26 mouse cellular contexts compared by ENCODE assay signal in genomic region chr17:32470795-32471194, GRCm38 (mm10). TPM values are rescaled to one million over a fixed set of nuclear protein-coding genes. Genes with fewer than 3 reads are reported as not detected.
"Had no signal": no experiment of that assay in that cellular context is flagged by ENCODE, and none has a peak within 500 bp of the region (broad histone marks: within the 10 kb centered on the region; RNA-seq: fewer than 3 reads in every experiment).

No protein-coding gene starts in this region.

- H3K9me3 ChIP-seq: limb, embryonic 10.5 days; limb, embryonic 13.5 days; liver, embryonic 12.5 days; liver, embryonic 15.5 days; lung, embryonic 15.5 days; megakaryocyte, embryonic 14.5 days; stomach, embryonic 15.5 days had no signal

- ATAC-seq: liver, embryonic 12.5 days had no signal

- H3K36me3 ChIP-seq: limb, embryonic 10.5 days; limb, embryonic 13.5 days; liver, embryonic 12.5 days; liver, embryonic 15.5 days; lung, embryonic 15.5 days; stomach, embryonic 15.5 days had no signal

- DNase-seq: kidney, adult 9 months; kidney, postnatal 14 days; kidney, postnatal 4 days; liver; lung, adult 18-20 months; lung, postnatal 10 days; lung, postnatal 36 days; midbrain, embryonic 14.5 days; spleen, adult 18-20 months; thymus, adult 18-20 months; thymus, postnatal 36 days had no signal

- H3K4me3 ChIP-seq: limb, embryonic 10.5 days; limb, embryonic 13.5 days; liver, embryonic 12.5 days; liver, embryonic 15.5 days; lung, embryonic 15.5 days; megakaryocyte, embryonic 14.5 days; stomach, embryonic 15.5 days had no signal

- H3K9ac ChIP-seq: limb, embryonic 13.5 days; liver, embryonic 12.5 days; liver, embryonic 15.5 days; lung, embryonic 15.5 days; stomach, embryonic 15.5 days had no signal

- H3K27me3 ChIP-seq: limb, embryonic 13.5 days; liver, embryonic 12.5 days; liver, embryonic 15.5 days; lung, embryonic 15.5 days; stomach, embryonic 15.5 days had no signal

- H3K4me2 ChIP-seq: limb, embryonic 13.5 days; liver, embryonic 12.5 days; liver, embryonic 15.5 days; lung, embryonic 15.5 days; midbrain, embryonic 11.5 days; stomach, embryonic 15.5 days had no signal

- H3K4me1 ChIP-seq: limb, embryonic 10.5 days; limb, embryonic 13.5 days; liver, embryonic 12.5 days; liver, embryonic 15.5 days; lung, embryonic 15.5 days; stomach, embryonic 15.5 days had no signal

- H3K27ac ChIP-seq: limb, embryonic 10.5 days; limb, embryonic 13.5 days; liver, embryonic 12.5 days; liver, embryonic 15.5 days; lung, embryonic 15.5 days; stomach, embryonic 15.5 days had no signal

RNA-seq across cellular contexts. Expression of gene Cyp4f39, which starts 18.3 kb away (rescaled TPM):
- total RNA-seq: layer of hippocampus, postnatal 14 days; left cerebral cortex, adult 18-20 months; left cerebral cortex, postnatal 25 days had no signal
- polyA plus RNA-seq: limb, embryonic 10.5 days had no signal

RNA-seq across cellular contexts. Expression of gene Pglyrp2, which starts 46.8 kb away (rescaled TPM):
- total RNA-seq: layer of hippocampus, adult 18-20 months; layer of hippocampus, postnatal 14 days; left cerebral cortex, adult 18-20 months; left cerebral cortex, postnatal 25 days; midbrain, postnatal 0 days had no signal
- polyA plus RNA-seq: limb, embryonic 10.5 days; midbrain, embryonic 11.5 days; midbrain, embryonic 14.5 days; midbrain, postnatal 0 days; neural tube, embryonic 11.5 days; neural tube, embryonic 14.5 days had no signal
